Mouse (Mus musculus): Measurements from ENCODE around the gene Tnfrsf1a. TPM values are rescaled to one million over a fixed set of nuclear protein-coding genes. Genes with fewer than 3 reads are reported as not detected.

Gene Tnfrsf1a
- polyA plus RNA-seq, 1 experiment, result 149 TPM

DNA sequence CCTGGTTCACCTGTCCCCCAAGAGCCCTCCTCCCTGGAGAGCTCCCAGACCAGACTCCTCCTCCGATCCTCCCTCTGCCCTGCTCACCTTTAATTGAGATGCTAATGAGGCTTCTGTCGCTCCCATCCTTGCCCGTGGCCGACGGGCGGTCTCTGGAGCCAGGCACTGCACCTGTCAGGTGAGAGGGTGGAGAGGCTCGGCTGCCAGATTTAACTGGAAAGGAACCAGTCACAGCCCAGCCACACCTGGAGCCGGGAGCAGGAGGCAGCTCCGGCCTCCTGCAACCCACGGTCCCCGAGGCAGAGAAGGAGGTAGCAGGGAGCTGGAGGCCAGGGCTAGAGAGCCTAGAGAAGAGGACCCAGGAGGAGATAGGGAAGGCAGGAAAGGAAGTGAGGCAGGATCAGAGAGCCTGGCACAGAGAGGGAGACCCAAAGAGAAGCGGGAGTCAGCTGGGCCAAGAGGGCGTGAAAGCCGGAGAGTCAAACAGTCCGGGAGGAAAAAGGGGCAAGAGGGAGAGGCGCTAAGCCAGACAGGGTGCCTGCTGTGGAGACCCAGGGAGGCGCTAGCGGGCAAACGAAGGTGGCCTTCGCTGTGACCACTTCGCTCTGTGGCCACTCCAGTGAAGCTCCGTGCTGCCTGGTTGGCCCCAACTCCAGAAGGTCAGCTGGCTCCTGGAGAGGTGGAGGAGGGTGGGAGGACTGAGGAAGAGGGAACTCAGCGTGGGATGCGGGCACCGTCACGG lies 27.9 kb upstream of the Tnfrsf1a start:
- no peak for DNase-seq
- Histone ChIP-seq H3K4me3 (ENCODE audit: control insufficient read depth, insufficient read depth, low read length) (no peak overlapping the region), H3K27ac (ENCODE audit: control insufficient read depth, insufficient read depth, low read length) (no peak overlapping the region), H3K36me3 (ENCODE audit: control insufficient read depth, insufficient read depth, low read length) (no peaks in the 10 kb centered on the region), H3K27me3 (ENCODE audit: control insufficient read depth, insufficient read depth, low read length) (no peaks in the 10 kb centered on the region), H3K4me1 (replicated peaks; ENCODE audit: control insufficient read depth, insufficient read depth, low read length) (0 out of 2 replicates have a peak, but pooled peaks cover 3% of the 10 kb centered on the region)
- TF ChIP-seq POLR2A (IDR thresholded peaks at IDR 0.05; ENCODE audit: control insufficient read depth, extremely low read depth, insufficient read depth, low read length, poor library complexity) (no peak), CTCF (IDR thresholded peaks at IDR 0.05; ENCODE audit: borderline replicate concordance, control insufficient read depth, extremely low read depth, insufficient read depth, low read length, poor library complexity) (no peak)
- 72% methylated on average over 26 of the region's 26 CpGs for WGBS

DNA sequence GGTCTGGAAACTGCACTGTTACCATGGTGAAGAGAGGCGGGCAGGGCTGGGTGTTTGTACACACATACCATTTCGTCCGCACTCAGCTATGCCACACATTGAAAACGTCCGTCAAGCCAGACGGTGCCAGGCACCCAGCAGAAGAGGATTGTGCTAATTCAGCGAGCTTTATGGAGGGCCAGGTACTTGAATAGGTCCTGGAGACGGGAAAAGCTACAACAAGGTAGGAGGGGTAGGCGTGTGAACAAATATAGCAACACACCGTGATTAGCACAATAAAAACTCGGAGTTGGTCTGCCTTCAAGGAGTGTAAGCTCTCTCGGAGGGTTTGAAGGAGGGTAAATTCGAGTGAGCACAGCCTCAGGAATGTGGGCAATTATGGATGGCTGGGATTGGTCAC lies 26.4 kb upstream of the Tnfrsf1a start:
- WGBS, result 90% methylated on average over 13 of the region's 13 CpGs
- H3K36me3 ChIP-seq (ENCODE audit: control insufficient read depth, insufficient read depth, low read length), result no peaks in the 10 kb centered on the region
- no peak for DNase-seq
- no peaks in the 10 kb centered on the region for H3K27me3 ChIP-seq (ENCODE audit: control insufficient read depth, insufficient read depth, low read length)
- H3K27ac ChIP-seq (ENCODE audit: control insufficient read depth, insufficient read depth, low read length), result no peak overlapping the region
- TF ChIP-seq POLR2A (IDR thresholded peaks at IDR 0.05; ENCODE audit: control insufficient read depth, extremely low read depth, insufficient read depth, low read length, poor library complexity) (no peak), CTCF (IDR thresholded peaks at IDR 0.05; ENCODE audit: borderline replicate concordance, control insufficient read depth, extremely low read depth, insufficient read depth, low read length, poor library complexity) (no peak)
- 0 out of 2 replicates have a peak, but pooled peaks cover 2% of the 10 kb centered on the region for H3K4me1 ChIP-seq (replicated peaks; ENCODE audit: control insufficient read depth, insufficient read depth, low read length)
- no peak overlapping the region for H3K4me3 ChIP-seq (ENCODE audit: control insufficient read depth, insufficient read depth, low read length)

DNA sequence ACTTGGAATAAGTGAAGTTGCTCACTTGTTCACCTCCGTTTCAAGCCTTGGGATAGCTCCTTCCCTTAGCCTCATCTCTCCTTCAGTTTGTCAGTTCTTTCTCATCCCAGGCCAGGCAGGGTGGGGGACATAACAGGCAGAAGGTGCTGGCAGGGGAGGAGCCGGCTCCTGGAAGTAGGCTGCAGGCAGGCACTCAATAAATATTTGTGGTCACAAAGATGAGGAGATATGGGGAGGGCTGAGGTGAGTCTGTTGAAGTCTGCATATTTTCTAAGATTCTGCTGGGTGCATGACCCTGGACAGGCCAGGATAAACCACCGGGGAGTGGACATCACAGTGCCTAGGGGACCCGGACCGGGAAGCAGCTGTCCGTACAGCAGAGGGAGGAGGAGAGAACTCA lies 25.6 kb upstream of the Tnfrsf1a start:
- TF ChIP-seq POLR2A (IDR thresholded peaks at IDR 0.05; ENCODE audit: control insufficient read depth, extremely low read depth, insufficient read depth, low read length, poor library complexity), result no peak
- 85% methylated on average over 6 of the region's 6 CpGs for WGBS

DNA sequence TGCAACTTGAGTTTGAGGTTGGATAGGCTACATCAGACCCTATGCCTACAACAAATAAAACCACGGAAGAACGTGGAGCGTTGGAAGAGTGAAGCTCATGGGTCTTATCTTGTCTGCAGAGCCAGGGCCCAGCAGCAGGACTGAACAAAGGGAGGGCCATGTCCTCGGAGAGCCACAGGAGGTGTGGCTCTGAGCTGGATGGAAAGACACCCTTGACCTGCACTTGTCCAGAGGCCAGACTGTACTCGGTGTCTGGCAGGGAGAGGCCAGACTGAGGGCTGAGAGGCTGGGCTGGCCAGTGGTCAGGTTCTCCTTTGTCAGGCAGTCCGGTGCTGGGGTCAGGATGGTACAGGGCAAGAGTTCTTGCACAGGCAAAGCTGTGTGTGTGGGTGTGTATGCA lies 23.8 kb upstream of the Tnfrsf1a start:
- H3K27me3 ChIP-seq (ENCODE audit: control insufficient read depth, insufficient read depth, low read length), result no peaks in the 10 kb centered on the region

More for the DNA sequence above, 25.6 kb upstream of the Tnfrsf1a start:
- Histone ChIP-seq H3K4me3 (ENCODE audit: control insufficient read depth, insufficient read depth, low read length) (no peak overlapping the region), H3K27me3 (ENCODE audit: control insufficient read depth, insufficient read depth, low read length) (no peaks in the 10 kb centered on the region), H3K36me3 (ENCODE audit: control insufficient read depth, insufficient read depth, low read length) (no peaks in the 10 kb centered on the region), H3K27ac (ENCODE audit: control insufficient read depth, insufficient read depth, low read length) (no peak overlapping the region), H3K4me1 (replicated peaks; ENCODE audit: control insufficient read depth, insufficient read depth, low read length) (no peaks in the 10 kb centered on the region)
- no peak for DNase-seq

DNA sequence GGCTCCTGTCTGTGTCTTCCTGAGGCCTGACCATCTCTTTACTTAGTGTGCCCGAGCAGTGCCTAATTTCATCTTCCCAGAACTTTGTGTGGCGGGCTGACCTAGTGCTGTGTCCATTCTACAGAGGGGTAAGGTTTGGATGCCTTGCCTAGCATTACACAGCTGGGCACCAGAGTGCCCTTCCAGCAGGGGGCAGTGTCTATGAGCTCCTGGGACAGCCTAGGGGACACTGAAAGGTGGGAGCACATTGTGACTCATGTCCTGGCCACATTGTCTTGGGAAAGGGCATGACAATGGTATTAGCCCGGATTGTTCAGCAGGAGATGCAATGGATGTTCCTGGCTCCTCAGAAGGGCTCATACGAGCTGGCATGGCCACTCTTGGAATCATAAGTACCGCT lies 20.9 kb upstream of the Tnfrsf1a start:
- Histone ChIP-seq H3K27ac (ENCODE audit: control insufficient read depth, insufficient read depth, low read length) (no peak overlapping the region), H3K4me3 (ENCODE audit: control insufficient read depth, insufficient read depth, low read length) (no peak overlapping the region), H3K27me3 (ENCODE audit: control insufficient read depth, insufficient read depth, low read length) (no peaks in the 10 kb centered on the region)

More for the DNA sequence above, 23.8 kb upstream of the Tnfrsf1a start:
- Histone ChIP-seq H3K4me3 (ENCODE audit: control insufficient read depth, insufficient read depth, low read length) (no peak overlapping the region), H3K27ac (ENCODE audit: control insufficient read depth, insufficient read depth, low read length) (no peak overlapping the region), H3K36me3 (ENCODE audit: control insufficient read depth, insufficient read depth, low read length) (no peaks in the 10 kb centered on the region), H3K4me1 (replicated peaks; ENCODE audit: control insufficient read depth, insufficient read depth, low read length) (no peaks in the 10 kb centered on the region)
- no peak for DNase-seq
- 85% methylated on average over 6 of the region's 6 CpGs for WGBS
- TF ChIP-seq POLR2A (IDR thresholded peaks at IDR 0.05; ENCODE audit: control insufficient read depth, extremely low read depth, insufficient read depth, low read length, poor library complexity) (no peak), CTCF (IDR thresholded peaks at IDR 0.05; ENCODE audit: borderline replicate concordance, control insufficient read depth, extremely low read depth, insufficient read depth, low read length, poor library complexity) (no peak)

DNA sequence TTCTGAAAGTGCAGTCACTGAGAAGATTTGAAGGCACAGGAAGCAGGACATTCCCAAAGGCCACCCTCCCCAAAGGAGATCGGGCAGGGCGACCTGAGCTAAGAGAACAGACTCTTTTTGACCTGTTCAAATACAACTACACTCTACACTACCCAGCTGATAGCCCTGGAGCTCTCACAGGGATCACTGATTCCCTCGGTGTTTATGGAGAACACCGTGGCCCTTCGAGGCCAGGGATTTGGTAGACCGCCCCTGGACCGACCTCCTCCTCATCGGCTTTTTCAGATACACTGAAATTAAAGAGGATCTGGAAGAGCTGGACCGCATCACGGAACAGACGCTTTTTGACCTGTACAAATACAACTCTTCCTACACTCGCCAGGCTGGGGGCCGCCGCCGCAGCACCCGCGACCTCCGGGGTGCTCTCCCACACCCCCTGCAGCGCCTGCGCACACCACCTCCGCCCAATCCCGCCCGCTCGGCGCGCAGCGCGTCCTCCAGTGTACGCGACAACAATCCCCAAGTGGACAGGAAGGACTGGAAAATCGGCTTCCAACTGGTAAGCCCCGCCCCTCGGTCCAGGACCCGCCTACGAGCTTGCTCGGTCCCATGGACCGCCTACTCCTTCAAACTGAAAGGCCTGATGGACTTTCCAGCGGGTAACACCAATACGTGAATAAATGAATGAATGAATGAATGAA lies 18.4 kb upstream of the Tnfrsf1a start:
- H3K36me3 ChIP-seq (ENCODE audit: control insufficient read depth, insufficient read depth, low read length), result no peaks in the 10 kb centered on the region
- H3K27ac ChIP-seq (ENCODE audit: control insufficient read depth, insufficient read depth, low read length), result no peak overlapping the region
- no peaks in the 10 kb centered on the region for H3K27me3 ChIP-seq (ENCODE audit: control insufficient read depth, insufficient read depth, low read length)
- TF ChIP-seq POLR2A (IDR thresholded peaks at IDR 0.05; ENCODE audit: control insufficient read depth, extremely low read depth, insufficient read depth, low read length, poor library complexity) (no peak), CTCF (IDR thresholded peaks at IDR 0.05; ENCODE audit: borderline replicate concordance, control insufficient read depth, extremely low read depth, insufficient read depth, low read length, poor library complexity) (peak; percentile 41; the same call in 1 of the 2 replicates)
- 7% methylated on average over 39 of the region's 39 CpGs for WGBS
- H3K4me3 ChIP-seq (ENCODE audit: control insufficient read depth, insufficient read depth, low read length), result peak overlapping the region; percentile 27
- DNase-seq, result peak; percentile 66
- peaks cover 6% of the 10 kb centered on the region for H3K4me1 ChIP-seq (replicated peaks; ENCODE audit: control insufficient read depth, insufficient read depth, low read length)

More for the DNA sequence above, 20.9 kb upstream of the Tnfrsf1a start:
- WGBS, result 92% methylated on average over 5 of the region's 5 CpGs
- TF ChIP-seq POLR2A (IDR thresholded peaks at IDR 0.05; ENCODE audit: control insufficient read depth, extremely low read depth, insufficient read depth, low read length, poor library complexity), result no peak
- TF ChIP-seq CTCF (IDR thresholded peaks at IDR 0.05; ENCODE audit: borderline replicate concordance, control insufficient read depth, extremely low read depth, insufficient read depth, low read length, poor library complexity), result peak; percentile 80; the same call in 1 of the 2 replicates
- Histone ChIP-seq H3K36me3 (ENCODE audit: control insufficient read depth, insufficient read depth, low read length) (no peaks in the 10 kb centered on the region), H3K4me1 (replicated peaks; ENCODE audit: control insufficient read depth, insufficient read depth, low read length) (peaks cover 6% of the 10 kb centered on the region)
- peak; percentile 79 for DNase-seq

All from thymus, adult 2 months (tissue).